Mouse (Mus musculus) lung, embryonic 14.5 days (tissue): ENCODE data around the gene Wdr1. TPM values are rescaled to one million over a fixed set of nuclear protein-coding genes. Genes with fewer than 3 reads are reported as not detected.
"Not testable (repeated sequence)": the region's sequence is repeated elsewhere in the genome, so short reads cannot be mapped to it uniquely, and the experiment has no call there.

Experiments used
- ATAC-seq: fragments of 200-750 bp; cut with Nextera tagmentation; 2 replicates; pipeline ENCODE4 v1.8.0; 2017; ENCODE audit warnings: mild to moderate bottlenecking, moderate TSS enrichment, moderate library complexity; ENCODE audit not compliant: insufficient read depth
- DNase-seq: peaks from one replicate; pipeline ENCODE4 v3.0.0-alpha.2; 2015
- H3K27ac ChIP-seq: fragments of 300-500 bp; sonication (generic); 2 replicates; pipeline ENCODE4 v1.5.1; 2014; ENCODE audit warnings: low read depth, mild to moderate bottlenecking, moderate library complexity
- H3K27me3 ChIP-seq: fragments of 300-500 bp; sonication (generic); 2 replicates; pipeline ENCODE4 v1.6.1; 2014; ENCODE audit warnings: low read length, control low read depth; ENCODE audit not compliant: insufficient read depth
- H3K36me3 ChIP-seq: fragments of 300-500 bp; sonication (generic); 2 replicates; pipeline ENCODE4 v1.6.1; 2014; ENCODE audit warnings: control low read depth; ENCODE audit not compliant: insufficient read depth
- H3K4me1 ChIP-seq: fragments of 300-500 bp; sonication (generic); 2 replicates; pipeline ENCODE4 v1.6.1; 2014; ENCODE audit warnings: antibody characterized with exemption, control low read depth; ENCODE audit not compliant: insufficient read depth
- H3K4me2 ChIP-seq: fragments of 300-500 bp; sonication (generic); 2 replicates; pipeline ENCODE4 v1.6.1; 2014; ENCODE audit warnings: mild to moderate bottlenecking
- H3K4me3 ChIP-seq: fragments of 300-500 bp; sonication (generic); 2 replicates; pipeline ENCODE4 v1.5.1; 2014; ENCODE audit warnings: low read depth, low read length
- H3K9ac ChIP-seq: fragments of 300-500 bp; sonication (generic); 2 replicates; pipeline ENCODE4 v1.6.1; 2014
- H3K9me3 ChIP-seq: fragments of 300-500 bp; sonication (generic); 2 replicates; pipeline ENCODE4 v1.6.1; 2016; ENCODE audit warnings: low read depth, low read length, control low read depth
- CTCF ChIP-seq: IDR thresholded peaks from 2 replicates; pipeline ENCODE4 v1.5.1; 2016; ENCODE audit warnings: antibody characterized with exemption, low read depth
- WGBS: fragments of 180-500 bp; shearing (Covaris S2); extraction: QIAGEN DNeasy Blood & Tissue Kit; methylation state at CpG from one replicate; pipeline ENCODE4 v1.1.7; 2014; 5-methylcytosine and 5-hydroxymethylcytosine counted together
- polyA plus RNA-seq: library from polyadenylated mRNA; unstranded; fragments of >200 nt; fragmentation: Nextera tagmentation; extraction: Ambion mirVana; gene quantifications from 2 replicates; pipeline ENCODE4 v1.2.1, GENCODE M21; 2014

The Wdr1 gene
- polyA plus RNA-seq, 1 experiment from 2014 or later: 226 TPM

GRCm38 (mm10) chr5:38487247-38487646, 75.8 kb downstream of the Wdr1 start:
- Histone ChIP-seq H3K27ac (no peak overlapping the region), H3K27me3 (no peaks in the 10 kb centered on the region), H3K4me2 (no peak overlapping the region), H3K36me3 (no peaks in the 10 kb centered on the region), H3K9me3 (no peaks in the 10 kb centered on the region), H3K4me1 (no peaks in the 10 kb centered on the region), H3K9ac (no peak overlapping the region), H3K4me3 (no peak overlapping the region)
- no peak for DNase-seq
- TF ChIP-seq CTCF: no peak
- no peak for ATAC-seq
- 81% methylated on average over 4 of the region's 4 CpGs for WGBS

- DNase-seq (no peak), ATAC-seq (no peak)
- no peak overlapping the region for H3K4me3 ChIP-seq
- no peaks in the 10 kb centered on the region for H3K9me3 ChIP-seq
- H3K4me2 ChIP-seq: no peak overlapping the region
- H3K4me1 ChIP-seq: no peaks in the 10 kb centered on the region
- WGBS: 71% methylated on average over 4 of the region's 4 CpGs
- H3K27ac ChIP-seq: no peak overlapping the region
- no peak for TF ChIP-seq CTCF
- H3K9ac ChIP-seq: no peak overlapping the region
- no peaks in the 10 kb centered on the region for H3K27me3 ChIP-seq
- no peaks in the 10 kb centered on the region for H3K36me3 ChIP-seq
These were observed 77.1 kb downstream of the Wdr1 start for GRCm38 (mm10) chr5:38485946-38486345.

DNA sequence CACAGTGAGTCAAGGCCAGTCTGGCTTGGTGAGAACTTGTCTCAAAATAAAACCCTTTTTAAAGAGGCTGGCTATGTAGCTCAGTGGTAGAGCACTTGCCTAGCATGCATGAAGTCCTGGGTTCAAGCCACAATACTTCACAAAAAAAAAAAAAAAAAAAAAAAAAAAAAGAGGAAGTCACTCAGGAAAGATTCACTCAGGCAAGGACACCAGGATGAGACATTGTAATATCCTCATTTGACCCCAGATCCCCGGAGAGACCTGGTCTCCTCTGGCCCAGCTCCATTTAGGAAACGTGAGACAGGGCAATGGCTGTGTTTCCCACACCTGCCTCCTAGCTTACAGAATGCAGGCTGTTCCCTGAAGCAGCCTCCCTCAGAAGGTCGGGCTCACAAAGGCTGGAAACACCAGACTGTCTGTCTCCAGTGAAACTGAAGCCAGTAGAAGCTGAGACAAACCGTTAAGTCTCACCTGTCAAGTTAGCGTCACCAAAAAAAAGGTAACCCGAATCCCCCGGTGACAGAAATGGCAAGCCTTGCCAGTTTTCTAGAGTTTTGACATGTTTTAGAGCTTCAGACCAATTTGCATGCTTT, 79.4 kb downstream of the Wdr1 start:
- Histone ChIP-seq H3K27ac (no peak overlapping the region), H3K4me3 (no peak overlapping the region), H3K9ac (no peak overlapping the region), H3K36me3 (no peaks in the 10 kb centered on the region), H3K4me2 (no peak overlapping the region), H3K9me3 (no peaks in the 10 kb centered on the region), H3K4me1 (peaks cover 8% of the 10 kb centered on the region; the same call in 1 of the 2 replicates), H3K27me3 (no peaks in the 10 kb centered on the region)
- ATAC-seq (no peak), DNase-seq (no peak)
- 57% methylated on average over 7 of the region's 7 CpGs for WGBS
- no peak for TF ChIP-seq CTCF

DNA sequence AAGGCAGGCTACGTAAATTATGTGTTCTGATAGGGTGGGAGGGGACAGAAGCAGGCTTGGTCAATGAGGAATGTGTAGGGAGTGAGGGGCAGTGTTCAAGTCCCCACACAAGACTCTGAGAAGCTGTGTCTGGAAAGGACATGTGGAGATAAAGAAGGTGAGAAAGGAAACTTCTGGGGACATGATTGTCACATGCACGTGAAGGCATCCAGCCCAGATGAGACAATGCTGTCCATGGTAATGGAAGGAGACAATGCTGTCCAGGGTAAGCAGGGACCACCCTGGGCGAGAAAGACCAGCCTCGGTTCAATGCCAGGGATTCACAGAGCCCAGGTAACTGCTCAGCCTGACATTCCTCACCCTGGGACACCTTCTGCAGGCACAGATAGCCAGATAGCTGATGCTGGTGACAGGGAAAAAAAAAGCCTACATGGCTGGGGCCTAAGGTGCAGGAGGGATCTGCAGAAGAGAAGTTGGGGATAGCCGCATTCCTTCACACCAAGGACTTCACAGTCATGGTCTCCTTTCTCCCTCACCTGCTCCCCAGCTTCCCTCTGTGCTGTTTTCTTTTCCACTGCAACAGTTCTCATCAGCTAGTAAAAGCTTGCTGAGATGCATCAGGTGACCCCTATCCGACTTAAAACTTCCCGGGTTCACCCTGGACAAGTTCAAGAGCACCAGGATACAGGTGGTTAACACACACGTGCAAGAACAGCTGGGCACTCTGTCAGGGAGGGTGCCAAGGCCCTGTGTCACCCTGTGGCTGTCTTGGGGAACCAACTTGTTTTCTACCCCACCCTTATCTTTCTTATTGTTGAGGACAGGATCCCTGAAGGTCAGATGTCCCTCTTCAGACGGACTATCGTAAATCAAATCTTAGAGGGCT, 82.0 kb downstream of the Wdr1 start:
- ATAC-seq (no peak), DNase-seq (no peak)
- Histone ChIP-seq H3K4me3 (peak overlapping the region; percentile 34; the same call in 1 of the 2 replicates), H3K27ac (peak overlapping the region; percentile 69; the same call in 1 of the 2 replicates), H3K9ac (no peak overlapping the region), H3K4me1 (peaks cover 8% of the 10 kb centered on the region; the same call in 1 of the 2 replicates), H3K27me3 (no peaks in the 10 kb centered on the region), H3K4me2 (peak overlapping the region; percentile 69), H3K9me3 (no peaks in the 10 kb centered on the region), H3K36me3 (no peaks in the 10 kb centered on the region)
- WGBS: 68% methylated on average over 10 of the region's 10 CpGs
- no peak for TF ChIP-seq CTCF

DNA sequence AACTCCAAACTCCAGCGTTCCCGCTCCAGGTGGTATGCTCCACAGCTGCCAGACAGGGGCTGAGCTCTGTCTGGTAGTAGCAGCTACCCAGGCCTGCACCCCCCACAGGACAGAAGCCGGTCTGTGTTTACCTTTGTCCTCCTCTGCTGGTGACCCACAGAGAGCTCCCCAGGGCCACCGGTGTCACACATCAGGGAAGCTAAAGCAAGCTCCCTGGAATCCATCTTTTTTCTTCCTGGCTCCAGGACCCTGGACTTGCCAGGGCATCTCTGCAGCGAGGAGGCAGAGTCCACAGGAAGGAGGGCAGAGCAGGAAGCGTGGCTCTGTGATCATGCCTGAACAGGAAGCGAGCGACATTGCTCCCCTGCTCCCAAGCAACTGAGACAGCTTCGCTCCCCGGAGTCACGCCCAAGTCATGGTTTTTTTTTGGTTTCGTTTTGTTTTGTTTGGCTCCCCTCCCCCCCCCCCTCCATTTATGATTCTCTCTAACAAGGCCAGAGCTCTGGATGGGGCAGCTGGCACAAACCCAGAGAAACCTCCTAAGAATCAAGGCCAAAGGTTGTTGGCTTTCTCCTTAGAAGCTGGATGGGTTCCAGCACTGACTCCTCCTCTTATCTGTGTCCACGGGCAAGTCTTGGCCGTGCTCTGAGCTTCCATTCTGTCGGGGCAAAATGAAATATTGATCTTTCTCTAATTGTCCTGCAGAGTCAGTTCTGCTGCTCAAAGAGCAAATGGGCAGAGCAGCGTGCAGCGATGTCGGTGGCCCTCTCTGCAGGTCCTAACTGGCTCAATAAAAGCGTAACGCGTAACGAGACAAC, 82.9 kb downstream of the Wdr1 start:
- peak; percentile 21; the same call in 1 of the 2 replicates for TF ChIP-seq CTCF
- ATAC-seq: peak; percentile 86

DNA sequence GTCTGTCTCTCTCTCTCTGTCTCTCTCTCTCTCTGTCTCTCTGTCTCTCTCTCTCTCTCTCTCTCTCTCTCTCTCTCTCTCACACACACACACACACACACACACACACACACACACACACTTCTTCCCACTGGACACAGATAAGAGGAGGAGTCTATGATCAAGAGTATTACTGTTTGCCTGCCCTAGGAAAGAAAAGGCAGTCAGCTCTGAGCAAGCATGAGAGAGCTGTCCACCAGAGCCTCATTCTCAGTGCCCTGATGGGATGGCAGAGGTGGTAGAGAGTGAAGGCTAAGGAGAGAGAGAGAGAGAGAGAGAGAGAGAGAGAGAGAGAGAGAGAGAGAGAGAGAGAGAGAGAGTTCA, 83.5 kb downstream of the Wdr1 start:
- peak; percentile 49 for ATAC-seq
- H3K9me3 ChIP-seq, H3K36me3 ChIP-seq, H3K4me1 ChIP-seq, H3K9ac ChIP-seq, H3K27me3 ChIP-seq, DNase-seq: not testable (repeated sequence)
- Histone ChIP-seq H3K4me3 (peak overlapping the region; percentile 34), H3K27ac (peak overlapping the region; percentile 69; the same call in 1 of the 2 replicates), H3K4me2 (peak overlapping the region; percentile 69)

More for the DNA sequence above, 82.9 kb downstream of the Wdr1 start:
- H3K9ac ChIP-seq: peak overlapping the region; percentile 48
- peak overlapping the region; percentile 69 for H3K27ac ChIP-seq
- WGBS: 16% methylated on average over 22 of the region's 22 CpGs
- no peaks in the 10 kb centered on the region for H3K27me3 ChIP-seq
- H3K4me1 ChIP-seq: peaks cover 8% of the 10 kb centered on the region; the same call in 1 of the 2 replicates
- H3K4me3 ChIP-seq: peak overlapping the region; percentile 34
- H3K4me2 ChIP-seq: peak overlapping the region; percentile 69
- peak; percentile 87 for DNase-seq
- H3K9me3 ChIP-seq: no peaks in the 10 kb centered on the region
- H3K36me3 ChIP-seq: no peaks in the 10 kb centered on the region
